Mouse (Mus musculus) MEL (cell line): ENCODE measurements around the gene Tubb5. TPM values are rescaled to one million over a fixed set of nuclear protein-coding genes. Genes with fewer than 3 reads are reported as not detected.

Experiments used
- DNase-seq: peaks from one replicate; pipeline ENCODE4 v3.0.0; 2011; ENCODE audit warnings: low read depth, low spot score
- H3K27ac ChIP-seq: 2 replicates; pipeline ENCODE4 v1.5.1; 2012; ENCODE audit warnings: low read depth, mild to moderate bottlenecking, control low read depth, low read length, moderate library complexity; ENCODE audit not compliant: control insufficient read depth
- H3K27me3 ChIP-seq, 2 experiments: fragments of 150-350 bp in 1 of 2; sonication (generic) in 1 of 2; 2 replicates each; pipeline ENCODE4 v1.6.1; 2012; ENCODE audit warnings: low read length in 2 of 2, mild to moderate bottlenecking in 2 of 2, improper control_type of control experiment in 1 of 2, moderate library complexity in 1 of 2; ENCODE audit not compliant: insufficient read depth in 2 of 2, control insufficient read depth in 1 of 2
- H3K36me3 ChIP-seq, 2 experiments: 2 replicates each; pipeline ENCODE4 v1.6.1; 2012 to 2014; ENCODE audit warnings: low read length in 2 of 2, improper control_type of control experiment in 1 of 2, inconsistent platforms in 1 of 2, mild to moderate bottlenecking in 1 of 2; ENCODE audit not compliant: insufficient read depth in 2 of 2, control insufficient read depth in 1 of 2
- H3K4me1 ChIP-seq, 2 experiments: fragments of 150-350 bp in 1 of 2; sonication (generic) in 1 of 2; 2 replicates each; pipeline ENCODE4 v1.6.1; 2012; ENCODE audit warnings: low read length in 2 of 2, improper control_type of control experiment in 1 of 2, mild to moderate bottlenecking in 1 of 2; ENCODE audit not compliant: insufficient read depth in 2 of 2, control insufficient read depth in 1 of 2
- H3K4me3 ChIP-seq, 2 experiments: fragments of 150-350 bp in 1 of 2; sonication (generic) in 1 of 2; 2 replicates each; pipeline ENCODE4 v1.5.1; 2012; ENCODE audit warnings: low read depth in 2 of 2, low read length in 2 of 2, mild to moderate bottlenecking in 2 of 2, moderate library complexity in 2 of 2, control low read depth in 1 of 2, improper control_type of control experiment in 1 of 2; ENCODE audit not compliant: control insufficient read depth in 1 of 2, insufficient read depth in 1 of 2
- H3K79me2 ChIP-seq: 2 replicates; pipeline ENCODE4 v1.6.1; 2012; ENCODE audit warnings: mild to moderate bottlenecking, low read length, moderate library complexity; ENCODE audit not compliant: control insufficient read depth, poor library complexity, insufficient read depth
- H3K9ac ChIP-seq: 2 replicates; pipeline ENCODE4 v1.6.1; 2012; ENCODE audit warnings: low read depth, mild to moderate bottlenecking, control low read depth, low read length, moderate library complexity; ENCODE audit not compliant: control insufficient read depth, poor library complexity, severe bottlenecking
- H3K9me3 ChIP-seq: fragments of 150-350 bp; sonication (generic); replicated peaks from 2 replicates; pipeline ENCODE4 v1.6.1; 2012; ENCODE audit warnings: mild to moderate bottlenecking, low read length, improper control_type of control experiment, moderate library complexity; ENCODE audit not compliant: insufficient read depth
- CHD1 ChIP-seq: IDR thresholded peaks from 2 replicates; pipeline ENCODE4 v1.6.1; 2012; ENCODE audit warnings: low read depth, mild to moderate bottlenecking, inconsistent platforms, low read length, improper control_type of control experiment
- CHD2 ChIP-seq: IDR thresholded peaks from 2 replicates; pipeline ENCODE4 v1.6.1; 2011; ENCODE audit warnings: low read length, improper control_type of control experiment
- E2F4 ChIP-seq: IDR thresholded peaks from 2 replicates; pipeline ENCODE4 v1.6.1; 2011; ENCODE audit warnings: low read depth, low read length, improper control_type of control experiment, borderline replicate concordance
- ELF1 ChIP-seq: IDR thresholded peaks from 2 replicates; pipeline ENCODE4 v1.6.1; 2014; ENCODE audit warnings: low read depth, mild to moderate bottlenecking, inconsistent platforms, low read length, improper control_type of control experiment, moderate library complexity
- EP300 ChIP-seq, 2 experiments: IDR thresholded peaks; 2 replicates each; pipeline ENCODE4 v1.6.1; 2011; ENCODE audit warnings: improper control_type of control experiment in 2 of 2, low read length in 2 of 2, low read depth in 1 of 2, mild to moderate bottlenecking in 1 of 2
- ETS1 ChIP-seq: IDR thresholded peaks from 2 replicates; pipeline ENCODE4 v1.6.1; 2012; ENCODE audit warnings: low read depth, mild to moderate bottlenecking, inconsistent platforms, low read length, improper control_type of control experiment, moderate library complexity
- JUND ChIP-seq: IDR thresholded peaks from 2 replicates; pipeline ENCODE4 v1.6.1; 2011; ENCODE audit warnings: low read depth, mild to moderate bottlenecking, improper control_type of control experiment, low read length
- KAT2A ChIP-seq: conservative IDR thresholded peaks from 2 replicates; pipeline ENCODE4 v1.6.1; 2012; ENCODE audit warnings: low read depth, low read length, improper control_type of control experiment, inconsistent platforms
- MAX ChIP-seq: IDR thresholded peaks from 2 replicates; pipeline ENCODE4 v1.6.1; 2011; ENCODE audit warnings: low read length, improper control_type of control experiment
- MAZ ChIP-seq: IDR thresholded peaks from 2 replicates; pipeline ENCODE4 v1.6.1; 2012; ENCODE audit warnings: low read depth, mild to moderate bottlenecking, inconsistent platforms, low read length, improper control_type of control experiment
- MEF2A ChIP-seq: IDR thresholded peaks from 2 replicates; pipeline ENCODE4 v1.6.1; 2014; ENCODE audit warnings: low read depth, mild to moderate bottlenecking, inconsistent platforms, low read length, improper control_type of control experiment; ENCODE audit not compliant: poor library complexity, insufficient replicate concordance, severe bottlenecking; ENCODE audit errors: extremely low read depth
- MXI1 ChIP-seq: IDR thresholded peaks from 2 replicates; pipeline ENCODE4 v1.6.1; 2011; ENCODE audit warnings: mild to moderate bottlenecking, low read depth, low read length, improper control_type of control experiment
- MYB ChIP-seq: IDR thresholded peaks from 2 replicates; pipeline ENCODE4 v1.6.1; 2011; ENCODE audit warnings: mild to moderate bottlenecking, low read depth, low read length, improper control_type of control experiment
- MYC ChIP-seq: IDR thresholded peaks from 2 replicates; pipeline ENCODE4 v1.6.1; 2011; ENCODE audit warnings: low read depth, mild to moderate bottlenecking, low read length, improper control_type of control experiment, moderate library complexity
- NELFE ChIP-seq: IDR thresholded peaks from 2 replicates; pipeline ENCODE4 v1.6.1; 2011; ENCODE audit warnings: low read depth, low read length, improper control_type of control experiment
- POLR2A ChIP-seq, 2 experiments: IDR thresholded peaks; 2 replicates each; pipeline ENCODE4 v1.6.1; 2011 to 2012; ENCODE audit warnings: low read length in 2 of 2, mild to moderate bottlenecking in 2 of 2, control low read depth in 1 of 2, improper control_type of control experiment in 1 of 2, low read depth in 1 of 2, moderate library complexity in 1 of 2; ENCODE audit not compliant: control insufficient read depth in 1 of 2, insufficient read depth in 1 of 2, poor library complexity in 1 of 2
- POLR2AphosphoS2 ChIP-seq: IDR thresholded peaks from 2 replicates; pipeline ENCODE4 v1.6.1; 2011; ENCODE audit warnings: low read length, improper control_type of control experiment
- POLR2AphosphoS5 ChIP-seq: IDR thresholded peaks from 2 replicates; pipeline ENCODE4 v1.6.1; 2012; ENCODE audit warnings: low read depth, borderline replicate concordance, mild to moderate bottlenecking, inconsistent platforms, low read length, moderate library complexity, mixed read lengths
- RCOR1 ChIP-seq: IDR thresholded peaks from 2 replicates; pipeline ENCODE4 v1.6.1; 2012; ENCODE audit warnings: low read depth, mild to moderate bottlenecking, inconsistent platforms, low read length, improper control_type of control experiment
- SIN3A ChIP-seq: IDR thresholded peaks from 2 replicates; pipeline ENCODE4 v1.6.1; 2012; ENCODE audit warnings: low read length, improper control_type of control experiment, inconsistent platforms
- TAL1 ChIP-seq: IDR thresholded peaks from 2 replicates; pipeline ENCODE4 v1.6.1; 2012; ENCODE audit warnings: mild to moderate bottlenecking, inconsistent platforms, low read length, moderate library complexity, mixed read lengths
- TBP ChIP-seq: IDR thresholded peaks from 2 replicates; pipeline ENCODE4 v1.8.0; 2011; ENCODE audit warnings: low read depth, low read length, improper control_type of control experiment
- TCF12 ChIP-seq: IDR thresholded peaks from 2 replicates; pipeline ENCODE4 v1.6.1; 2014; ENCODE audit warnings: low read depth, mild to moderate bottlenecking, inconsistent platforms, low read length, improper control_type of control experiment, moderate library complexity
- UBTF ChIP-seq: IDR thresholded peaks from 2 replicates; pipeline ENCODE4 v1.6.1; 2012; ENCODE audit warnings: low read depth, mild to moderate bottlenecking, inconsistent platforms, low read length, improper control_type of control experiment, moderate library complexity, borderline replicate concordance; ENCODE audit not compliant: insufficient read depth
- ZC3H11A ChIP-seq: IDR thresholded peaks from 2 replicates; pipeline ENCODE4 v1.6.1; 2012; ENCODE audit warnings: low read depth, mild to moderate bottlenecking, inconsistent platforms, low read length, improper control_type of control experiment
- ZKSCAN1 ChIP-seq: IDR thresholded peaks from 2 replicates; pipeline ENCODE4 v1.6.1; 2012; ENCODE audit warnings: low read depth, mild to moderate bottlenecking, inconsistent platforms, low read length, improper control_type of control experiment, moderate library complexity
- ZMIZ1 ChIP-seq: IDR thresholded peaks from 2 replicates; pipeline ENCODE4 v1.6.1; 2012; ENCODE audit warnings: low read depth, mild to moderate bottlenecking, inconsistent platforms, low read length, improper control_type of control experiment, moderate library complexity
- ZNF384 ChIP-seq: IDR thresholded peaks from 2 replicates; pipeline ENCODE4 v1.6.1; 2012; ENCODE audit warnings: low read depth, mild to moderate bottlenecking, inconsistent platforms, low read length, improper control_type of control experiment
- polyA plus RNA-seq, 2 experiments: library from polyadenylated mRNA; stranded (reverse) in 1 of 2; unstranded in 1 of 2; fragments of >175 nt in 1 of 2; fragments of >200 nt in 1 of 2; gene quantifications; 2 replicates each; pipeline versions ENCODE4 v1.2.1 to v1.2.4; 2012; ENCODE audit warnings: low replicate concordance in 2 of 2, low read depth in 1 of 2; ENCODE audit not compliant: insufficient read length in 2 of 2, insufficient read depth in 1 of 2, missing spikeins in 1 of 2
- total RNA-seq: library from RNA; depleted of rRNA; stranded (reverse); fragments of 300-350 nt; gene quantifications from 2 replicates; pipeline ENCODE4 v1.2.3, GENCODE M21; 2012

The Tubb5 gene
- total and polyA plus RNA-seq, 3 experiments: 1,040 to 1,575 (median 1,137) TPM

GRCm38 (mm10) chr17:35866281-35866831 is 28.2 kb upstream of the Tubb5 start:
- H3K79me2 ChIP-seq: peaks cover 15% of the 10 kb centered on the region
- H3K4me1 ChIP-seq: peaks cover 2 to 16% of the 10 kb centered on the region in 2 experiments; a peak in 3 of 4 replicates
- no peaks in the 10 kb centered on the region for H3K27me3 ChIP-seq
- peak overlapping the region; percentile 70 for H3K27ac ChIP-seq
- H3K9ac ChIP-seq: peak overlapping the region; percentile 77
- TF ChIP-seq CHD1: no peak
- no peak for TF ChIP-seq ZNF384
- 0 out of 2 replicates have a peak, but pooled peaks have one; percentile 15 for TF ChIP-seq NELFE
- no peak for TF ChIP-seq POLR2A (IDR thresholded peaks at IDR 0.05; ENCODE audit: control insufficient read depth in 1 of 2, insufficient read depth in 1 of 2, low read depth in 1 of 2, low read length in 2 of 2, poor library complexity in 1 of 2)
- no peak for DNase-seq
- no peaks in the 10 kb centered on the region for H3K9me3 ChIP-seq
- peaks cover 0 to 3% of the 10 kb centered on the region in 2 experiments; a peak in 2 of 4 replicates for H3K36me3 ChIP-seq
- peak overlapping the region; percentile 62 to 70 for H3K4me3 ChIP-seq

DNA sequence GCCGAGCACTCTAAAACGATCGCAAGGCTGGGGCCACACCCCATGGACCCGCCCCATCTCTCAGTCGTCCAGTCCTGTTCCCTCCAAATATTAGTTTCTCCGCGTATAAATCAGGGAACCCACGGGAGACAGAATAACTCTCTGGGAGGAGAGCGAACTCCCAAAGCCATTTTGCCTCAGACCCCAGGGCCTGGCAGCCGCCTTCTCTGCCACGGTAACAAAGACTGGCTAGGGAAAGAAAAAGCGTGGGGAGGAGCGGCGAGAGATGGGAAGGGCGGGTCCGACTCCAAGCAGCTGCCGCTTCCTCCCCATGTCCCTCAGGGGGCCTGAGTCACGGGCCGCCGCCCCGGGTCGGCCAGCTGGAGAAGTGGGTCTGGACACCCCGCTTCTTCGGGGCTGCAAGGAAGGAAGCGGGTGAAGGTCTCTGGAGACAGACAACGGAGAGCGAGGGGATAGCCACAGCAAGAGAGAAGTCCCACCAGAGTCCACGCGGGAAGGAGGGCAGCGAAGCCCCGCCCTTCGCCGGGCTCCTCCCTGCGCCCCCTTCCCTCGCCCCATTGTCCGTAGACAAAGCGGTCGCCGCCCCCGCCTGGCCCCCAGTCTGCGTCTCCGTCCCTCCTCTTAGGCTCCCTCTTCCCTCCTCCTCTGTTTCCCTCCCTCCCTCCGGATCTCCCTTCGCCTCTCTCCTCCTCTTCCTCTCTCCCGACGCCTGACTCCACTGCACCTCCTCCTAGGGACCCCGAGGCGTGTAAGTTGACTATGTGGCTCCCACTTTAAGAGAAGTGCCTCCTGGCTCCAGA is 27.6 kb upstream of the Tubb5 start, which contains the start of gene Ppp1r18:
Gene Ppp1r18 (plus strand): TSS at position 113 of the 800 bp plus-strand sequence.
- Histone ChIP-seq H3K4me3 (peak within 1 kb of the TSS; percentile 62 to 70), H3K27ac (peak within 1 kb of the TSS; percentile 70), H3K4me1 (peaks cover 2 to 19% of the 10 kb centered on the region in 2 experiments), H3K79me2 (peaks cover 14% of the 10 kb centered on the region), H3K9ac (peak within 1 kb of the TSS; percentile 77), H3K9me3 (no peaks in the 10 kb centered on the region), H3K36me3 (peaks cover 0 to 5% of the 10 kb centered on the region in 2 experiments; a peak in 2 of 4 replicates), H3K27me3 (no peaks in the 10 kb centered on the region)
- peak; percentile 79 for DNase-seq
- no peak for TF ChIP-seq CHD1
- TF ChIP-seq MYB: no peak
- TF ChIP-seq ZMIZ1: no peak
- 0 out of 2 replicates have a peak, but pooled peaks have one; percentile 24 for TF ChIP-seq TBP
- no peak for TF ChIP-seq ZNF384
- no peak for TF ChIP-seq RCOR1
- TF ChIP-seq E2F4: no peak
- peak; percentile 25; the same call in 1 of the 2 replicates for TF ChIP-seq NELFE
- TF ChIP-seq MAX: peak; percentile 10; the same call in 1 of the 2 replicates
- no peak for TF ChIP-seq ELF1
- no peak for TF ChIP-seq TAL1
- no peak for TF ChIP-seq CHD2
- no peak for TF ChIP-seq ZKSCAN1
- peak; percentile 66 for TF ChIP-seq MXI1
- no peak for TF ChIP-seq POLR2AphosphoS5
- TF ChIP-seq POLR2AphosphoS2: peak; percentile 34; the same call in 1 of the 2 replicates
- peak; percentile 48; the same call in 1 of the 2 replicates for TF ChIP-seq MYC
- TF ChIP-seq ZC3H11A: no peak
- TF ChIP-seq MEF2A: no peak
- TF ChIP-seq SIN3A: peak; percentile 41; the same call in 1 of the 2 replicates
- TF ChIP-seq JUND: no peak
- no peak for TF ChIP-seq EP300 (IDR thresholded peaks at IDR 0.05; ENCODE audit: low read depth in 1 of 2, low read length in 2 of 2)
- no peak; the same call in 1 of the 2 replicates for TF ChIP-seq MAZ
- TF ChIP-seq KAT2A: no peak
- TF ChIP-seq POLR2A (IDR thresholded peaks at IDR 0.05; ENCODE audit: control insufficient read depth in 1 of 2, insufficient read depth in 1 of 2, low read depth in 1 of 2, low read length in 2 of 2, poor library complexity in 1 of 2): peak; percentile 28 to 43; a peak in 3 of 4 replicates
- peak; percentile 48; the same call in 1 of the 2 replicates for TF ChIP-seq ETS1
- 0 out of 2 replicates have a peak, but pooled peaks have one; percentile 7 for TF ChIP-seq TCF12
- TF ChIP-seq UBTF: no peak
